ENCODE assay signal across 24 mouse cellular contexts in the genomic region with DNA sequence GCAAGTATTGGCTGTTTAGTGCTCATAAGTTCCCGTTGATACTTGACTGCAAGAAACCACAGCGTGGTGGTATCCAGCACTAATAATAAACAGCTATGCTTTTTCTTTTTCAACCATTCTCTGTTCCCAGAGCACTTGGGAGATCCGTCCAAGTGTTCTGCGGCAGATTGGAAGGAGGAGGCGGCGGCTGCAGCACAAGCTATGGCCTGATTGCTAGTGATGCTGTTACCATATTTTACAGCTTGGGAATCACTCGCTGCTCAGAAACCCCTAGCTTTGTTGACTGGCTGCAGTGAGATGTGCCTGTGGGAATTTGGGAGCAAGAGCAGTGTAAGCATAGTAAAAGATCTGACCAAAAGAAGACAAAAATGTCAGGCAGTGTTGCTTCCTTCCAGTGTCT. TPM values are rescaled to one million over a fixed set of nuclear protein-coding genes. Genes with fewer than 3 reads are reported as not detected.
DNase-seq lines count a peak whose midpoint lies in the region; ATAC-seq lines count a peak whose summit lies in the region.
"Had no signal": no experiment of that assay in that cellular context is flagged by ENCODE, and none has a peak within 500 bp of the region (broad histone marks: within the 10 kb centered on the region; RNA-seq: fewer than 3 reads in every experiment).

No protein-coding gene starts in this region.

- no peaks in the 10 kb centered on the region for H3K27me3 ChIP-seq in midbrain, embryonic 14.5 days (ENCODE audit: control insufficient read depth, insufficient read depth, low read length)
- no peaks in the 10 kb centered on the region for H3K27me3 ChIP-seq in midbrain, embryonic 15.5 days (replicated peaks)
- H3K27me3 ChIP-seq: hindbrain, embryonic 15.5 days; liver, embryonic 13.5 days had no signal

- no peak overlapping the region for H3K4me3 ChIP-seq in midbrain, embryonic 14.5 days (replicated peaks; ENCODE audit: low read depth, low read length)
- H3K4me3 ChIP-seq in midbrain, embryonic 15.5 days: no peak overlapping the region
- H3K4me3 ChIP-seq: hindbrain, embryonic 15.5 days; limb, embryonic 10.5 days; liver, embryonic 13.5 days had no signal

- no peak overlapping the region for H3K9ac ChIP-seq in midbrain, embryonic 14.5 days (replicated peaks; ENCODE audit: low read length)
- H3K9ac ChIP-seq in midbrain, embryonic 15.5 days: no peak overlapping the region
- H3K9ac ChIP-seq: hindbrain, embryonic 15.5 days; liver, embryonic 13.5 days had no signal

- 0 out of 2 replicates have a peak overlapping the region, but pooled peaks have one; percentile 32 for H3K27ac ChIP-seq in midbrain, embryonic 14.5 days (replicated peaks; ENCODE audit: low read depth, low read length)
- H3K27ac ChIP-seq in midbrain, embryonic 15.5 days: no peak overlapping the region
- H3K27ac ChIP-seq: hindbrain, embryonic 15.5 days; limb, embryonic 10.5 days; liver, embryonic 13.5 days had no signal

- intact Hi-C loops in left cerebral cortex, postnatal 10 days (cut with DNase I): no loop called here
- intact Hi-C loops in gastrocnemius, postnatal 14 days (cut with DNase I; ENCODE audit: low total_unique reads): no loop called here

- H3K4me1 ChIP-seq in midbrain, embryonic 14.5 days (ENCODE audit: control insufficient read depth, insufficient read depth, low read length): peaks cover 5% of the 10 kb centered on the region; the same call in 1 of the 2 replicates
- no peaks in the 10 kb centered on the region for H3K4me1 ChIP-seq in midbrain, embryonic 15.5 days
- H3K4me1 ChIP-seq: liver, embryonic 13.5 days had no signal

- H3K9me3 ChIP-seq in midbrain, embryonic 14.5 days (ENCODE audit: control insufficient read depth, low read length): no peaks in the 10 kb centered on the region
- H3K9me3 ChIP-seq in midbrain, embryonic 15.5 days: no peaks in the 10 kb centered on the region
- H3K9me3 ChIP-seq: hindbrain, embryonic 15.5 days; limb, embryonic 10.5 days; liver, embryonic 13.5 days had no signal

- no peak for DNase-seq in midbrain, embryonic 14.5 days
- DNase-seq in layer of hippocampus, adult 18-20 months (ENCODE audit: low spot score in 2 of 2): peak; percentile 70 to 80
- DNase-seq in left cerebral cortex, postnatal 10 days (ENCODE audit: extremely low spot score in 1 of 2, low spot score in 2 of 2): peak; percentile 39 to 49
- peak; percentile 75 for DNase-seq in telencephalon, adult 2 months (ENCODE audit: low read depth, low spot score)
- no peak for DNase-seq in gastrocnemius, postnatal 14 days
- DNase-seq: adrenal gland, postnatal 10 days; cerebellum, adult 9-11 months; kidney, adult 2 months; kidney, postnatal 25 days; liver, embryonic 13.5 days; retina, postnatal 1 day had no signal

- WGBS in midbrain, embryonic 14.5 days: 81% methylated on average over 7 of the region's 7 CpGs
- 80% methylated on average over 7 of the region's 7 CpGs for WGBS in midbrain, embryonic 15.5 days

- H3K4me2 ChIP-seq in midbrain, embryonic 14.5 days (ENCODE audit: low read length): no peak overlapping the region
- H3K4me2 ChIP-seq in midbrain, embryonic 15.5 days: no peak overlapping the region
- H3K4me2 ChIP-seq: hindbrain, embryonic 15.5 days; liver, embryonic 13.5 days had no signal

- no peak for ATAC-seq in midbrain, embryonic 14.5 days (ENCODE audit: low FRiP score, low TSS enrichment)
- no peak for ATAC-seq in midbrain, embryonic 15.5 days (replicated peaks)
- no peak for ATAC-seq in megakaryocyte-erythroid progenitor cell, adult 5-6 weeks (replicated peaks; ENCODE audit: low FRiP score, low TSS enrichment, poor library complexity, severe bottlenecking)
- ATAC-seq: CD4-positive, CD25-positive, alpha-beta regulatory T cell, adult 4 months had no signal

- H3K36me3 ChIP-seq in midbrain, embryonic 14.5 days (ENCODE audit: control insufficient read depth, insufficient read depth, low read length): 0 out of 2 replicates have a peak, but pooled peaks cover 2% of the 10 kb centered on the region
- no peaks in the 10 kb centered on the region for H3K36me3 ChIP-seq in midbrain, embryonic 15.5 days (replicated peaks)
- H3K36me3 ChIP-seq: limb, embryonic 10.5 days; liver, embryonic 13.5 days had no signal

RNA-seq across cellular contexts. Expression of a gene that starts 14.3 kb away (rescaled TPM):
- not detected in 2 replicates for polyA plus RNA-seq in midbrain, embryonic 14.5 days (2014; fragmentation: Nextera tagmentation; extraction: Ambion mirVana)
- polyA plus RNA-seq in midbrain, embryonic 15.5 days (2015; fragmentation: Nextera tagmentation; extraction: Ambion mirVana): not detected in 2 replicates
- total RNA-seq in layer of hippocampus, adult 18-20 months (2021): not detected
- total RNA-seq in left cerebral cortex, postnatal 10 days (2021): not detected
- not detected in 2 replicates for total RNA-seq in megakaryocyte-erythroid progenitor cell, adult 5-6 weeks (2014; fragmentation: Nextera tagmentation)
- total RNA-seq in megakaryocyte-erythroid progenitor cell, adult 5-6 weeks (2017): not detected in 2 replicates
- total RNA-seq in gastrocnemius, postnatal 14 days (2021): not detected
- total RNA-seq: adrenal gland, postnatal 10 days; gastrocnemius, adult 8-10 months; heart, adult 8-10 months; megakaryocyte progenitor cell, adult 5-6 weeks; MEL; monocyte, adult 5-6 weeks had no signal
- polyA plus RNA-seq: CD4-positive, CD25-positive, alpha-beta regulatory T cell, adult 4 months; heart, postnatal 0 days; hindbrain, embryonic 15.5 days; kidney, adult 2 months; limb, embryonic 10.5 days; liver, embryonic 13.5 days; lung, embryonic 16.5 days; neural tube, embryonic 14.5 days had no signal

Comparison
In these comparisons a context has a peak if more than half of its experiments do, and no peak if none do; other contexts are left out.
1. DNase-seq: peak in layer of hippocampus, adult 18-20 months (2 of 2), left cerebral cortex, postnatal 10 days (2 of 2) and telencephalon, adult 2 months (single experiment); none in midbrain, embryonic 14.5 days (single experiment) and gastrocnemius, postnatal 14 days (single experiment).